9 mouse cellular contexts compared by ENCODE assay signal in genomic region chr13:74316386-74316785, GRCm38 (mm10). TPM values are rescaled to one million over a fixed set of nuclear protein-coding genes. Genes with fewer than 3 reads are reported as not detected.
DNase-seq lines count a peak whose midpoint lies in the region; ATAC-seq and TF ChIP-seq lines count a peak whose summit lies in the region.
"Had no signal": no experiment of that assay in that cellular context is flagged by ENCODE, and none has a peak within 500 bp of the region (broad histone marks: within the 10 kb centered on the region; RNA-seq: fewer than 3 reads in every experiment).

No protein-coding gene starts in this region.

- no peaks in the 10 kb centered on the region for H3K27me3 ChIP-seq in heart, embryonic 13.5 days (replicated peaks)
- H3K27me3 ChIP-seq in G1E (ENCODE audit: insufficient read depth, low read length) = no peaks in the 10 kb centered on the region
- H3K27me3 ChIP-seq in forebrain, postnatal 0 days (ENCODE audit: insufficient read depth, low read length) = no peaks in the 10 kb centered on the region
- H3K27me3 ChIP-seq: Patski had no signal

- peak overlapping the region; percentile 61; the same call in 1 of the 2 replicates for H3K27ac ChIP-seq in heart, embryonic 13.5 days (replicated peaks)
- H3K27ac ChIP-seq in forebrain, postnatal 0 days (ENCODE audit: low read depth, low read length) = peak overlapping the region; percentile 78; the same call in 1 of the 2 replicates
- H3K27ac ChIP-seq in macrophage = peak overlapping the region; percentile 55

- 25% methylated on average over 4 of the region's 4 CpGs for WGBS in heart, embryonic 13.5 days
- 28% methylated on average over 4 of the region's 4 CpGs for WGBS in forebrain, postnatal 0 days
- WGBS in macrophage (ENCODE audit: missing documents) = 29% methylated on average over 4 of the region's 4 CpGs

- H3K79me2 ChIP-seq in macrophage (ENCODE audit: inconsistent target) = peaks cover 54% of the 10 kb centered on the region

- peak overlapping the region; percentile 90 for H3K9ac ChIP-seq in heart, embryonic 13.5 days
- H3K9ac ChIP-seq in forebrain, postnatal 0 days = peak overlapping the region; percentile 90

- TF ChIP-seq CTCF in G1E (IDR thresholded peaks at IDR 0.05; ENCODE audit: low read depth, low read length) = no peak
- no peak for TF ChIP-seq CTCF in forebrain, postnatal 0 days (IDR thresholded peaks at IDR 0.05; ENCODE audit: low read depth)

- peaks cover 15% of the 10 kb centered on the region for H3K4me1 ChIP-seq in heart, embryonic 13.5 days
- peaks cover 13% of the 10 kb centered on the region for H3K4me1 ChIP-seq in G1E (ENCODE audit: insufficient read depth, low read depth, low read length)
- 0 out of 2 replicates have a peak, but pooled peaks cover 7% of the 10 kb centered on the region for H3K4me1 ChIP-seq in forebrain, postnatal 0 days (ENCODE audit: insufficient read depth)

- intact Hi-C loops in heart, postnatal 14 days (cut with DNase I) = no loop called here

- no peak for DNase-seq in heart, postnatal 14 days
- no peak for DNase-seq in G1E (ENCODE audit: low spot score)
- DNase-seq in forebrain, postnatal 0 days = no peak
- no peak for DNase-seq in frontal cortex, postnatal 36 days (ENCODE audit: low spot score in 2 of 2)
- DNase-seq in thymus, postnatal 0 days (ENCODE audit: low spot score) = no peak

- H3K9me3 ChIP-seq in heart, embryonic 13.5 days = no peaks in the 10 kb centered on the region
- no peaks in the 10 kb centered on the region for H3K9me3 ChIP-seq in G1E (replicated peaks)
- H3K9me3 ChIP-seq in forebrain, postnatal 0 days (ENCODE audit: low read length) = no peaks in the 10 kb centered on the region

- peaks cover 51% of the 10 kb centered on the region for H3K36me3 ChIP-seq in heart, embryonic 13.5 days
- H3K36me3 ChIP-seq in G1E (replicated peaks) (peaks cover 49% of the 10 kb centered on the region), macrophage (ENCODE audit: inconsistent target) (peaks cover 15% of the 10 kb centered on the region)
- H3K36me3 ChIP-seq in forebrain, postnatal 0 days (ENCODE audit: insufficient read depth) = peaks cover 24% of the 10 kb centered on the region

- ATAC-seq in heart, embryonic 13.5 days (ENCODE audit: extremely low read depth, insufficient number of reproducible peaks, low FRiP score, low TSS enrichment) = no peak
- ATAC-seq in G1E (ENCODE audit: extremely low read depth, insufficient number of reproducible peaks, low FRiP score, poor library complexity, severe bottlenecking) = no peak
- no peak for ATAC-seq in forebrain, postnatal 0 days
- no peak for ATAC-seq in monocyte, adult 5-6 weeks (replicated peaks; ENCODE audit: insufficient number of reproducible peaks, low FRiP score, low TSS enrichment, poor library complexity, severe bottlenecking)

- H3K4me3 ChIP-seq in heart, embryonic 13.5 days = peak overlapping the region; percentile 79
- H3K4me3 ChIP-seq in G1E (ENCODE audit: low read depth, low read length) (peak overlapping the region; percentile 98), macrophage (ENCODE audit: inconsistent target) (peak overlapping the region; percentile 96)
- H3K4me3 ChIP-seq in forebrain, postnatal 0 days (ENCODE audit: low read depth, low read length) = peak overlapping the region; percentile 72

- peak overlapping the region; percentile 87 for H3K4me2 ChIP-seq in heart, embryonic 13.5 days
- peak overlapping the region; percentile 90 for H3K4me2 ChIP-seq in forebrain, postnatal 0 days (ENCODE audit: low read depth)

RNA-seq across cellular contexts. Expression of gene Pdcd6, which starts 1.0 kb away (rescaled TPM):
- 82.5 and 102 TPM in 2 replicates for polyA plus RNA-seq in heart, embryonic 13.5 days (2015; fragmentation: Nextera tagmentation; extraction: Ambion mirVana)
- 10 to 100 TPM; 47.1 to 52.6 TPM for total RNA-seq in heart, postnatal 14 days (2021)
- 43.5 and 49.6 TPM in 2 replicates for total RNA-seq in G1E (2014; fragmentation: Nextera tagmentation)
- 169 and 170 TPM in 2 replicates for total RNA-seq in G1E (2017)
- polyA plus RNA-seq in G1E (2012) = 40.7 and 46.1 TPM in 2 replicates
- 97.7 and 127 TPM in 2 replicates for total RNA-seq in forebrain, postnatal 0 days (2014; rRNA removed)
- polyA plus RNA-seq in forebrain, postnatal 0 days (2015; fragmentation: Nextera tagmentation; extraction: Ambion mirVana) = 143 TPM in 2 replicates
- 10 to 100 TPM; 39.5 to 92.3 (median 73.8) TPM for total RNA-seq in macrophage (2018; cell fraction: chromatin; rRNA removed)
- 100 to 1,000 TPM in 3 of 26 experiments, 10 to 100 TPM in 23; 71.5 to 109 (median 86.7) TPM for total RNA-seq in macrophage (2018; cell fraction: cytosol; rRNA removed)
- 10 to 100 TPM; 29.2 to 77.8 (median 58.3) TPM for total RNA-seq in macrophage (2018; cell fraction: nucleus; rRNA removed)
- 71.3 to 129 TPM (median 111 TPM) in 3 replicates for polyA plus RNA-seq in macrophage (2018)
- 116 to 130 TPM (median 125 TPM) in 3 replicates for total RNA-seq in monocyte, adult 5-6 weeks (2017)
- polyA plus RNA-seq in thymus, postnatal 0 days (2015; fragmentation: Nextera tagmentation; extraction: Ambion mirVana) = 174 and 185 TPM in 2 replicates

RNA-seq across cellular contexts. Expression of gene Ahrr, which starts 24.3 kb away (rescaled TPM):
- polyA plus RNA-seq in heart, embryonic 13.5 days (2015; fragmentation: Nextera tagmentation; extraction: Ambion mirVana) = 0.51 and 0.61 TPM in 2 replicates
- total RNA-seq in heart, postnatal 14 days (2021) = under 1 TPM; 0.48 to 0.71 TPM
- not detected in 2 replicates for total RNA-seq in G1E (2014; fragmentation: Nextera tagmentation)
- 0.11 and 0.17 TPM in 2 replicates for total RNA-seq in G1E (2017)
- polyA plus RNA-seq in G1E (2012) = not detected in 2 replicates
- 2.1 and 2.9 TPM in 2 replicates for total RNA-seq in forebrain, postnatal 0 days (2014; rRNA removed)
- polyA plus RNA-seq in forebrain, postnatal 0 days (2015; fragmentation: Nextera tagmentation; extraction: Ambion mirVana) = 0.64 and 0.80 TPM in 2 replicates
- 10 to 100 TPM in 17 of 26 experiments, 1 to 10 TPM in 9; 1.1 to 22.7 (median 14.5) TPM for total RNA-seq in macrophage (2018; cell fraction: chromatin; rRNA removed)
- 10 to 100 TPM in 2 of 26 experiments, 1 to 10 TPM in 24; 1.1 to 12.9 (median 7.2) TPM for total RNA-seq in macrophage (2018; cell fraction: cytosol; rRNA removed)
- total RNA-seq in macrophage (2018; cell fraction: nucleus; rRNA removed) = 10 to 100 TPM in 16 of 26 experiments, 1 to 10 TPM in 10; 3.3 to 25.3 (median 12.6) TPM
- 3.9 to 14.0 TPM (median 5.2 TPM) in 3 replicates for polyA plus RNA-seq in macrophage (2018)
- total RNA-seq in monocyte, adult 5-6 weeks (2017) = 0.48 to 0.85 TPM (median 0.49 TPM) in 3 replicates
- polyA plus RNA-seq in thymus, postnatal 0 days (2015; fragmentation: Nextera tagmentation; extraction: Ambion mirVana) = 0.08 and 0.18 TPM in 2 replicates
- polyA plus RNA-seq: Patski had no signal

RNA-seq across cellular contexts. Expression of gene Sdha, which starts 33.7 kb away (rescaled TPM):
- 427 and 491 TPM in 2 replicates for polyA plus RNA-seq in heart, embryonic 13.5 days (2015; fragmentation: Nextera tagmentation; extraction: Ambion mirVana)
- total RNA-seq in heart, postnatal 14 days (2021) = 1,000 to 10,000 TPM; 1,284 to 1,341 TPM
- 126 and 132 TPM in 2 replicates for total RNA-seq in G1E (2014; fragmentation: Nextera tagmentation)
- 219 and 260 TPM in 2 replicates for total RNA-seq in G1E (2017)
- polyA plus RNA-seq in G1E (2012) = 45.0 and 58.9 TPM in 2 replicates
- total RNA-seq in forebrain, postnatal 0 days (2014; rRNA removed) = 91.5 and 166 TPM in 2 replicates
- polyA plus RNA-seq in forebrain, postnatal 0 days (2015; fragmentation: Nextera tagmentation; extraction: Ambion mirVana) = 157 and 179 TPM in 2 replicates
- total RNA-seq in macrophage (2018; cell fraction: chromatin; rRNA removed) = 100 to 1,000 TPM in 25 of 26 experiments, 10 to 100 TPM in 1; 89.7 to 283 (median 164) TPM
- total RNA-seq in macrophage (2018; cell fraction: cytosol; rRNA removed) = 100 to 1,000 TPM; 125 to 185 (median 161) TPM
- total RNA-seq in macrophage (2018; cell fraction: nucleus; rRNA removed) = 100 to 1,000 TPM; 107 to 234 (median 158) TPM
- polyA plus RNA-seq in macrophage (2018) = 152 to 201 TPM (median 158 TPM) in 3 replicates
- 266 to 290 TPM (median 273 TPM) in 3 replicates for total RNA-seq in monocyte, adult 5-6 weeks (2017)
- polyA plus RNA-seq in thymus, postnatal 0 days (2015; fragmentation: Nextera tagmentation; extraction: Ambion mirVana) = 215 and 222 TPM in 2 replicates

RNA-seq across cellular contexts. Expression of gene Ccdc127, which starts 33.7 kb away (rescaled TPM):
- 38.4 and 43.3 TPM in 2 replicates for polyA plus RNA-seq in heart, embryonic 13.5 days (2015; fragmentation: Nextera tagmentation; extraction: Ambion mirVana)
- 10 to 100 TPM; 43.2 to 49.9 TPM for total RNA-seq in heart, postnatal 14 days (2021)
- total RNA-seq in G1E (2014; fragmentation: Nextera tagmentation) (81.4 and 83.9 TPM in 2 replicates), G1E (2017) (43.6 and 60.4 TPM in 2 replicates)
- polyA plus RNA-seq in G1E (2012) (0.54 and 0.65 TPM in 2 replicates), macrophage (2018) (30.5 to 37.2 TPM (median 31.6 TPM) in 3 replicates)
- total RNA-seq in forebrain, postnatal 0 days (2014; rRNA removed) = 22.2 and 34.2 TPM in 2 replicates
- polyA plus RNA-seq in forebrain, postnatal 0 days (2015; fragmentation: Nextera tagmentation; extraction: Ambion mirVana) = 35.1 and 39.8 TPM in 2 replicates
- total RNA-seq in macrophage (2018; cell fraction: chromatin; rRNA removed) = 10 to 100 TPM in 7 of 26 experiments, 1 to 10 TPM in 19; 2.6 to 28.6 (median 7.7) TPM
- 10 to 100 TPM; 17.8 to 62.6 (median 37.8) TPM for total RNA-seq in macrophage (2018; cell fraction: cytosol; rRNA removed)
- 10 to 100 TPM in 23 of 26 experiments, 1 to 10 TPM in 3; 4.4 to 36.1 (median 16.9) TPM for total RNA-seq in macrophage (2018; cell fraction: nucleus; rRNA removed)
- total RNA-seq in monocyte, adult 5-6 weeks (2017) = 30.2 to 39.4 TPM (median 31.4 TPM) in 3 replicates
- 34.5 and 38.2 TPM in 2 replicates for polyA plus RNA-seq in thymus, postnatal 0 days (2015; fragmentation: Nextera tagmentation; extraction: Ambion mirVana)

RNA-seq across cellular contexts. Expression of gene Lrrc14b, which starts 47.4 kb away (rescaled TPM):
- 2.6 and 3.2 TPM in 2 replicates for polyA plus RNA-seq in heart, embryonic 13.5 days (2015; fragmentation: Nextera tagmentation; extraction: Ambion mirVana)
- total RNA-seq in heart, postnatal 14 days (2021) = 10 to 100 TPM; 57.2 to 58.7 TPM
- not detected in 2 replicates for total RNA-seq in G1E (2014; fragmentation: Nextera tagmentation)
- 0.17 TPM in 1 of 2 replicates, not detected in the other for total RNA-seq in G1E (2017)
- not detected in 2 replicates for polyA plus RNA-seq in G1E (2012)
- total RNA-seq in forebrain, postnatal 0 days (2014; rRNA removed) = not detected in 2 replicates
- not detected in 2 replicates for polyA plus RNA-seq in forebrain, postnatal 0 days (2015; fragmentation: Nextera tagmentation; extraction: Ambion mirVana)
- 10 to 100 TPM in 4 of 26 experiments, 1 to 10 TPM in 11, under 1 TPM in 9, not detected in 2; 0.29 to 21.3 (median 2.0) TPM for total RNA-seq in macrophage (2018; cell fraction: chromatin; rRNA removed)
- total RNA-seq in macrophage (2018; cell fraction: cytosol; rRNA removed) = 10 to 100 TPM in 19 of 26 experiments, 1 to 10 TPM in 7; 5.0 to 29.2 (median 15.8) TPM
- total RNA-seq in macrophage (2018; cell fraction: nucleus; rRNA removed) = 10 to 100 TPM in 10 of 26 experiments, 1 to 10 TPM in 16; 1.2 to 36.2 (median 9.5) TPM
- 1.4 to 24.9 TPM (median 11.7 TPM) in 3 replicates for polyA plus RNA-seq in macrophage (2018)
- 0.19 TPM in 1 of 3 replicates, not detected in the others for total RNA-seq in monocyte, adult 5-6 weeks (2017)
- polyA plus RNA-seq in thymus, postnatal 0 days (2015; fragmentation: Nextera tagmentation; extraction: Ambion mirVana) = not detected in 2 replicates
- polyA plus RNA-seq: Patski had no signal
